Mouse (Mus musculus) lung, embryonic 15.5 days (tissue): Measurements from ENCODE around the gene Hspb9. TPM values are rescaled to one million over a fixed set of nuclear protein-coding genes. Genes with fewer than 3 reads are reported as not detected.

ENCODE experiments used
- ATAC-seq: fragments of 200-750 bp; cut with Nextera tagmentation; 2 replicates; pipeline ENCODE4 v1.8.0; 2017; ENCODE audit warnings: moderate number of reproducible peaks, borderline replicate concordance; ENCODE audit not compliant: low FRiP score, low TSS enrichment; ENCODE audit errors: extremely low read depth
- H3K27ac ChIP-seq: fragments of 300-500 bp; sonication (generic); 2 replicates; pipeline ENCODE4 v1.5.1; 2015; ENCODE audit warnings: moderate library complexity, mild to moderate bottlenecking, inconsistent platforms
- H3K27me3 ChIP-seq: fragments of 300-500 bp; sonication (generic); 2 replicates; pipeline ENCODE4 v1.6.1; 2015; ENCODE audit warnings: inconsistent platforms
- H3K36me3 ChIP-seq: fragments of 300-500 bp; sonication (generic); 2 replicates; pipeline ENCODE4 v1.6.1; 2015; ENCODE audit warnings: inconsistent platforms
- H3K4me1 ChIP-seq: fragments of 300-500 bp; sonication (generic); 2 replicates; pipeline ENCODE4 v1.6.1; 2015; ENCODE audit warnings: inconsistent platforms
- H3K4me2 ChIP-seq: fragments of 300-500 bp; sonication (generic); 2 replicates; pipeline ENCODE4 v1.6.1; 2015; ENCODE audit warnings: inconsistent platforms, mild to moderate bottlenecking, moderate library complexity
- H3K4me3 ChIP-seq: fragments of 300-500 bp; sonication (generic); 2 replicates; pipeline ENCODE4 v1.5.1; 2015; ENCODE audit warnings: mild to moderate bottlenecking, inconsistent platforms
- H3K9ac ChIP-seq: fragments of 300-500 bp; sonication (generic); 2 replicates; pipeline ENCODE4 v1.6.1; 2015; ENCODE audit warnings: inconsistent platforms
- H3K9me3 ChIP-seq: fragments of 300-500 bp; sonication (generic); 2 replicates; pipeline ENCODE4 v1.6.1; 2016; ENCODE audit warnings: inconsistent platforms
- WGBS: fragments of 180-500 bp; shearing (Covaris S2); methylation state at CpG from one replicate; pipeline ENCODE4 v1.1.7; 2015; 5-methylcytosine and 5-hydroxymethylcytosine counted together
- polyA plus RNA-seq: library from polyadenylated mRNA; unstranded; fragments of >200 nt; fragmentation: Nextera tagmentation; extraction: Ambion mirVana; gene quantifications from 2 replicates; pipeline ENCODE4 v1.2.1, GENCODE M21; 2015

Hspb9 gene
- polyA plus RNA-seq, 1 experiment from 2014 or later, result 0.32 TPM

DNA sequence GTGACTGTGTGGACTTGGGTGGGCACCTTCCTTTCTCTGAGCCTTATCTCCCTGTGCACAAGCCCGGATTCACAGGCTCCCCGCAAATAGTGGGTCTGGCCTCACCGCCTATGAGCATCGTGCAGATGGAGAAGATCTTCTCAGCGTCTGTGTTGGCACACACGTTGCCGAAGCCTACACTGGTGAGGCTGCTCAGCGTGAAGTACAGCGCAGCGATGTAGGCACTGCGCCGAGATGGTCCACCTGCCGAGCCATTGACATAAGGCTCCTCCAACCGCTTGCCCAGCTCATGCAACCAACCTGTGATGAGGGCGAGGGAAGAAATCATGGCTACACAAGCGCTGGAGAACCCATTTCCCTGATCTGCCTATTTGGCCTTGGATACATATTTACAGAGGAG lies 36.5 kb downstream of the Hspb9 start:
- Histone ChIP-seq H3K27ac (no peak overlapping the region), H3K9me3 (no peaks in the 10 kb centered on the region), H3K27me3 (peaks cover 29% of the 10 kb centered on the region; the same call in 1 of the 2 replicates), H3K4me3 (no peak overlapping the region), H3K4me2 (no peak overlapping the region), H3K36me3 (no peaks in the 10 kb centered on the region), H3K9ac (no peak overlapping the region), H3K4me1 (no peaks in the 10 kb centered on the region)
- no peak for ATAC-seq
- 84% methylated on average over 16 of the region's 16 CpGs for WGBS

DNA sequence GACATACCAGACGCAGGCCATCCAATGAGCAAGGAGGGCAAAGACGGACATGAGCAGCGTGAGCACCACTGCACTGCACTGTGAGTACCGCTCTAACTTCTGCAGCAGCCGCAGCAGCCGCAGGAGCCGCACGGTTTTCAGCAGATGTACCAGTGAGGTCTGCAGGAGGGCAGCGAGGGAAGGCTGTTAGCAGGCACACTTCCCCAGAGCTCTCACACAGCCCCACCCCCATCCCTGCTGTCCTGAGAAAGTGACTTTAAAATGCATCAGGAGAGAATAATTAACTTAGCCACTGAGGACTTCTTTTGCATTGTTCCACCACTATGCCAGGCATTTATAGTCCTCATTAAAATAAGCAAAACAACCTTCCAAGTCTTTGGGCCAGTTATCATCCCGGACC lies 38.6 kb downstream of the Hspb9 start:
- no peak overlapping the region for H3K27ac ChIP-seq
- H3K4me3 ChIP-seq, result no peak overlapping the region
- H3K9ac ChIP-seq, result no peak overlapping the region
- no peaks in the 10 kb centered on the region for H3K4me1 ChIP-seq
- H3K27me3 ChIP-seq, result peaks cover 28% of the 10 kb centered on the region; the same call in 1 of the 2 replicates
- WGBS, result 34% methylated on average over 10 of the region's 10 CpGs
- no peaks in the 10 kb centered on the region for H3K9me3 ChIP-seq
- no peak overlapping the region for H3K4me2 ChIP-seq
- no peaks in the 10 kb centered on the region for H3K36me3 ChIP-seq
- ATAC-seq, result no peak

DNA sequence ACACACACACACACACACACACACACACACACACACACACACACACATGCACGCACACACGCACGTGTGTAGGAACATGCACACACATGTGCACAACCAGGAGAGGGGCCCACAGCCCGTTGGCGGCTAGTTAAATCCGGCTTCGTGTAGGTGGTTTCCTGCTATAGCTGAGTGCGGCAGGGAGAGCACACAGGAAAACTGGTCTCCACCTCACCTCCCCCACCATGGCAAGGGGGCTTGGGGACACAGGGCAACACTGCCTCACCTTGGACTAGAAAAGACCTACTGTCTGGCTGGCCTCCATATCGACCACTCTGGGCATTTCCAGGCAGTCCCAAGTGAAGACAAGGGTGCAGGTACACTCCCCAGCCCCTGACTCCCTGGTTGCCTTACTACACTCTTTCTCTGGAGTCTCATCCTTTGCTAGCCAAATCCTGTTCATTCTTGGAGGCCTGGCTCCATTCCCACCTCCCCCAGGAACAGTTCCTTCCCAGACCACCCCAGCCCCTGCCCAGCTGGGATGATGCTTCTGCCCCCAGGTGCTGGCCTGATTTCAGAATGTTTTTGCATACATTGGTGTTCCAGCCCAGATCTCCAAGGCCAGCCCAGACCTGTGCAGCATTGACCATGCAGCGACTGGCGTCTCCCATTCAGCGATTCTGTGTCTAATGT lies 40.5 kb downstream of the Hspb9 start:
- Histone ChIP-seq H3K9ac (no peak overlapping the region), H3K4me1 (peaks cover 3% of the 10 kb centered on the region; the same call in 1 of the 2 replicates)
- WGBS, result 80% methylated on average over 12 of the region's 12 CpGs

DNA sequence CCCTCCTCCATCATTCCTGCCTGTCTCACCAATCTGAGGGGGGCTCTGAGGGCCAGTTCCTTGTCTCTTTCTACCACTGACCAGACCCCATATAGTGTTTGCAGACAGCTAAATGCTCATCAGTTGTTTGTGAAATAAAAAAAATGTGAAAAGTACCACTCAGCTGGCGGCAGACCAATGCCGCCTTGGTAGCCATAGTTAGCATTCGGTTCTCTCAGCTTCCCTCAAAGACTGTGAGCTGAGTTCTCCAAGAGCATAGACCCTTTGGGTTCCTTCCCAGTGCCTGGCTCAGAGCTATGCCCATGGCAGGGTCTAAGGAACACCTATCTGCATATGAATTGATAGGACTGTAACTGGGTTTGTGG lies 41.0 kb downstream of the Hspb9 start:
- Histone ChIP-seq H3K36me3 (no peaks in the 10 kb centered on the region), H3K4me3 (no peak overlapping the region), H3K4me2 (no peak overlapping the region), H3K9me3 (no peaks in the 10 kb centered on the region), H3K27me3 (peaks cover 27% of the 10 kb centered on the region), H3K27ac (no peak overlapping the region), H3K9ac (no peak overlapping the region), H3K4me1 (peaks cover 8% of the 10 kb centered on the region)
- no peak for ATAC-seq
- 88% methylated on average over 3 of the region's 3 CpGs for WGBS

More for the DNA sequence above, 40.5 kb downstream of the Hspb9 start:
- H3K9me3 ChIP-seq, result no peaks in the 10 kb centered on the region
- no peak overlapping the region for H3K27ac ChIP-seq
- no peaks in the 10 kb centered on the region for H3K36me3 ChIP-seq
- H3K27me3 ChIP-seq, result peaks cover 27% of the 10 kb centered on the region
- no peak overlapping the region for H3K4me2 ChIP-seq
- H3K4me3 ChIP-seq, result no peak overlapping the region
- no peak for ATAC-seq

DNA sequence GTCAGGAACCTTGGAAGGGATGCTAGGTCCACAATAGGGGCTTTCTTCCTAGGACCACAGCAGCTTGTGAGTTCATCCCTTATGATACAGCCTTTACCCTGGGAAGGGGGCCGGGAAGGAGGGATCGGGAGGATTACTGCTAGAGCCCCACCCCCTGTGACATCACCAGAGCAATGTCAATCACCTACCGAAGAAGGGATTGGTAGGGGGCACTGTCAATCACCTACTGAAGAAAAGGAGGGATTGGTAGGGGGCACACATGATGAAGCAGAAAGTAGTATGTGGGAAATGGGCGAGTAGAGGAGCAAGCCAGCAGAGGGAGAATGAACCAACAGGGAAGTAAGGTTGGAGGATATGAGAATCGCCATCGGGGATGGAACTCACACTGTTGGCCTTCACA lies 42.8 kb downstream of the Hspb9 start:
- H3K4me3 ChIP-seq, result no peak overlapping the region
- H3K9ac ChIP-seq, result no peak overlapping the region
- no peaks in the 10 kb centered on the region for H3K9me3 ChIP-seq
- H3K36me3 ChIP-seq, result no peaks in the 10 kb centered on the region
- peaks cover 11% of the 10 kb centered on the region for H3K4me1 ChIP-seq
- peaks cover 40% of the 10 kb centered on the region for H3K27me3 ChIP-seq
- 59% methylated on average over 6 of the region's 6 CpGs for WGBS
- no peak overlapping the region for H3K4me2 ChIP-seq
- H3K27ac ChIP-seq, result no peak overlapping the region
- no peak for ATAC-seq

DNA sequence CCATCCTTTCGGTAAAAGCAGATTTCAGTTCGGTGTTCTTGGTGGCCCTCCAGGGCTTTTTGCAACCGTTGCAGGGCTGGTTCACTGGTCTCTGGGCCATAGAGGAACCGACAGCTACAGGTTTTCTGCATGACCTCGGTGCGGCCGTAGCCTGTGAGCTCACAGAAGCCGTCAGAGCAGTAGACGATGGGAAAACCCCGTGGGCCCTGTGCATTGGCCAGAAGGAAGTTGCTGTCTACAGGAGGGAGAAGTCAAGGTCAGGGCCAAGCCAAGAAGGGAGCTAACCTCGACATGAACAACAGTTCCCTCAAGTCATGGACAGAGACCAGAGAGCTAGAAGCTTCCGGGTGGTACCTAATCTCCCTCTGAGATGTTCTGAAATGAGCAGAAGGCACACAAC lies 43.9 kb downstream of the Hspb9 start:
- ATAC-seq, result no peak
- no peaks in the 10 kb centered on the region for H3K36me3 ChIP-seq
- no peak overlapping the region for H3K4me3 ChIP-seq
- WGBS, result 84% methylated on average over 12 of the region's 12 CpGs
- no peak overlapping the region for H3K4me2 ChIP-seq
- no peak overlapping the region for H3K9ac ChIP-seq
- no peaks in the 10 kb centered on the region for H3K9me3 ChIP-seq
- H3K27ac ChIP-seq, result no peak overlapping the region
- H3K27me3 ChIP-seq, result peaks cover 36% of the 10 kb centered on the region
- H3K4me1 ChIP-seq, result peaks cover 17% of the 10 kb centered on the region

DNA sequence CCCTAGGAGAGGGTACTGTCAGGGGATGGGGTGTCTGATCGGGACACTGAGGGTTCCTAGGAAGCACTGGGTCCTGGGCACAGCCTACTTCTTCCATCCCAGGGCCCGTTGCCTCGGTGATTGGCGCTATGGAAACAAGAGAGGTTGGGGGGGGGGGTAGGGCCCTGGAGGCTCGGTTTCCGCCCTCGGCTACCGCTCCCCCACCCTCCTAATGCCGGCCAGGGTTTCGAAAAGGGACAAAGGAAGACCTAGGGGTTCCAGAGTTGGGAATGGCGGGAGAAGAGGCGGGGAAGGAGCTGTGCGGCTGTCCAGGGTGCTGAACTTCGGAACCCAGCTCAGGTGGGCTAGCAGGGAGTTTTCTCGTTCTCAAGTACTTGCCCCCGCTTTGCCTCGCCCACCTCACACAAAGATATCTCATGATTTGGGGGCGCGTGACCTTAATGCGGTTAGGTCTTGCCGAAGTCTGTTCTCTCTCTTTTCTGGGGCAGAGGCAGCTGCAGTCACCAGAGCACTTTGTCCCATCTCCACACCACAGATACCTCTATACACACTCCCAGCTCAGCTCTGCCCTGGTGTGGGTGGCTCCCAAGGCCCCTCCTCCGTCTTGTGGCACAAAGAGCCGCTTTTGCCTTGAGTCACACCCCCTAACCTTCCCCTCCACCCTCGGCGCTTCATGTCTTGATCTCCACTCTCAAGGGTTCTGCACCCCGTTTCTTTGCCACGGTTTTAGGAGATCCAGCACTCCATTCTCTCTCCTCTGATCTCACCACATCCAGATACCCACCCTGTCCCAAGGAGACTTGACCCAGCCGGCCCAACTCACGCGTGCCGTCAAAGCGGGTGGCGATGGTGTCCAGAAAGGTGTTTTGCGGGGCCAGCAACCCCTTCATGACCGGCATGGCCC lies 45.3 kb downstream of the Hspb9 start:
- Histone ChIP-seq H3K9me3 (no peaks in the 10 kb centered on the region), H3K27me3 (peaks cover 37% of the 10 kb centered on the region), H3K9ac (no peak overlapping the region), H3K4me3 (peak overlapping the region; percentile 28), H3K27ac (no peak overlapping the region), H3K4me1 (peaks cover 17% of the 10 kb centered on the region), H3K36me3 (no peaks in the 10 kb centered on the region), H3K4me2 (peak overlapping the region; percentile 63)
- ATAC-seq, result 0 out of 2 replicates have a peak, but pooled peaks have one; percentile 40
- 2% methylated on average over 35 of the region's 35 CpGs for WGBS

DNA sequence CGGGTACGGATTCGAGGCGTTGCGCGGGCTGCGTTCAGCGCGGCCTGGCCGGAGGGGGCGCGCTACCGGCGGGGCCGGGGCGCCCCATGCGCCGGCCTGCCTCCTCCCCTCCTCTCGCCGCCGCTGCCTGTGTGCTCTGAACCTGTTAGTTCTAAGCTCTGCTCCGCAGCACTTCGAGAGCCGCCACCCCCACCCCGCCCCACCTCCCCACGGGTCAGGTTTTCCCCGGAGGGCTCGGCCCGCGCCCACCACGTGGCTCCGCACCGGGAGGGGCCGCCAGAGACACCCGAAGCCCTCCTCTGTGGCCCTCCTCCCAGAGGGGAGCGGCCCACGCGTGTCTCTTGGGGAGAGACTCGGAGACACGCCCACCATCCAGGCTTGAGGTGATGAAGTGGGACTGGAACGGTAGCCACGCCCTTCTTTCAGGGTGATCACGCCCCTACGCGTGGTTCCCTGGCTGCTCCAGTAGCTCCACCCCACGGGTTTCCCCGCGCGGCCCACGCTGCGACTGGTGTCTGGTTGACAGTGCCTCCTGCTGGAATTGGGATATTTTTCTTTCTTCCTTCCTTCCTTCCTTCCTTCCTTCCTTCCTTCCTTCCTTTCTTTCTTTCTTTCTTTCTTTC lies 46.1 kb downstream of the Hspb9 start, which contains the start of gene Kcnh4:
Gene Kcnh4 (minus strand): TSS at position 332 of the 623 bp plus-strand sequence.
- 0 out of 2 replicates have a peak, but pooled peaks have one; percentile 8 for ATAC-seq

DNA sequence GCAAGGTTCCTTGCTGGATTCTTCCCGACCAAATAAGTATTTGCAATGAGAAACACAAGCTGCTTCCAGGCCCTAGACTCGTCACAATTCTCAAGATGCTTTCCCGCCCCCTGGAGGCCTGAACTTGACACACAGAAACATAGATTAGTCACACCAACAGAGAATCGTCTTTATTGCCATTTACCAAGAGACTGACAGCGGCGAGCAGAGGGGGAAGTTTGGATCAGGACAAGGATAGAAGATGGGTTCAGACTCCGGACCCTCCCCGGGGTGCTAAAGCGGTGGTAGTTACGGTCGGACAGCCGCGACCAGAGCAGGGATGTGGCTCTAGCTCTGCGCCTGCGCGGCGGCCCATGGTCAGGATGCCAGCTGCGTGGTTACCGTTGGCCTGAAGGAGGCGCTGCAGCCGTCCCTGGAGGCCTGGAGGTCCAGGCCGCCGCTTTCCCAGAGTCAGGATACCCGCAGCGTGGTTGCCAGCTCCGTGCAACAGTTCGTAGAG lies 47.9 kb downstream of the Hspb9 start:
- no peaks in the 10 kb centered on the region for H3K36me3 ChIP-seq
- peak overlapping the region; percentile 44 for H3K4me3 ChIP-seq
- H3K27ac ChIP-seq, result no peak overlapping the region
- ATAC-seq, result peak; percentile 48; the same call in 1 of the 2 replicates
- peaks cover 37% of the 10 kb centered on the region for H3K27me3 ChIP-seq
- no peaks in the 10 kb centered on the region for H3K9me3 ChIP-seq
- H3K4me2 ChIP-seq, result peak overlapping the region; percentile 73
- H3K4me1 ChIP-seq, result peaks cover 17% of the 10 kb centered on the region
- peak overlapping the region; percentile 32 for H3K9ac ChIP-seq
- under 1% methylated on average over 27 of the region's 27 CpGs for WGBS

More for the DNA sequence above, 46.1 kb downstream of the Hspb9 start, which contains the start of gene Kcnh4:
- Histone ChIP-seq H3K27ac (no peak within 1 kb of the TSS), H3K9me3 (no peaks in the 10 kb centered on the region), H3K4me2 (peak within 1 kb of the TSS; percentile 63), H3K4me1 (peaks cover 17% of the 10 kb centered on the region), H3K4me3 (peak within 1 kb of the TSS; percentile 28), H3K27me3 (peaks cover 37% of the 10 kb centered on the region), H3K9ac (no peak within 1 kb of the TSS), H3K36me3 (no peaks in the 10 kb centered on the region)
- 1% methylated on average over 51 of the region's 51 CpGs for WGBS

DNA sequence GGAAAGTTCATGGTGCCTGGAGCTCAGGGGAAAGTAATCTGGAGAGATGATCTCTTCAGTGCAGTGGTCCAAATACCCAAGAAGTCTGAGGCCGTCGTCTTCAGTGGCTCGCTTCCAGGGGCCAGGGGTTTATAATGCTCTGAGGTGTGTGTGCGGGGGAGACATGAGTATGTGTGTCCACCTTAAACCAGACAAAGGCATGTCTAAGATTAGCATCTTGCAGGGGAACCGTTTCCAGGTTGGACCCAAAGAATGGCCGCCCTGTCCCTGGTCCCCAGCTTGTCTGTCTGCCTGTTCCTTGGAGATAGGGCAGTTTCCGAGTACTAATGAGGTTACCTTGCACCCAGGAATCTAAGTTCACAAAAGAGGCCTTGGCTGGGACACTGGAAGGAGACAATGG lies 49.2 kb downstream of the Hspb9 start, which contains the start of gene Hcrt:
Gene Hcrt (minus strand): TSS at position 101 of the 400 bp plus-strand sequence.
- 87% methylated on average over 7 of the region's 7 CpGs for WGBS
- Histone ChIP-seq H3K36me3 (no peaks in the 10 kb centered on the region), H3K4me1 (peaks cover 17% of the 10 kb centered on the region), H3K27ac (no peak within 1 kb of the TSS), H3K4me3 (peak within 1 kb of the TSS; percentile 44), H3K9me3 (no peaks in the 10 kb centered on the region), H3K4me2 (peak within 1 kb of the TSS; percentile 73), H3K9ac (peak within 1 kb of the TSS; percentile 32; the same call in 1 of the 2 replicates), H3K27me3 (peaks cover 35% of the 10 kb centered on the region)
- ATAC-seq, result no peak
